Mouse (Mus musculus) cerebellum, postnatal 4 days (tissue): Measurements from ENCODE around the gene Usp28.
"Not testable (repeated sequence)": the region's sequence is repeated elsewhere in the genome, so short reads cannot be mapped to it uniquely, and the experiment has no call there.

Experiments used
- DNase-seq, 2 experiments: peaks; one replicate each; pipeline ENCODE4 v3.0.0; 2022; ENCODE audit warnings: low spot score in 2 of 2, mixed read lengths in 1 of 2

Gene Usp28

DNA sequence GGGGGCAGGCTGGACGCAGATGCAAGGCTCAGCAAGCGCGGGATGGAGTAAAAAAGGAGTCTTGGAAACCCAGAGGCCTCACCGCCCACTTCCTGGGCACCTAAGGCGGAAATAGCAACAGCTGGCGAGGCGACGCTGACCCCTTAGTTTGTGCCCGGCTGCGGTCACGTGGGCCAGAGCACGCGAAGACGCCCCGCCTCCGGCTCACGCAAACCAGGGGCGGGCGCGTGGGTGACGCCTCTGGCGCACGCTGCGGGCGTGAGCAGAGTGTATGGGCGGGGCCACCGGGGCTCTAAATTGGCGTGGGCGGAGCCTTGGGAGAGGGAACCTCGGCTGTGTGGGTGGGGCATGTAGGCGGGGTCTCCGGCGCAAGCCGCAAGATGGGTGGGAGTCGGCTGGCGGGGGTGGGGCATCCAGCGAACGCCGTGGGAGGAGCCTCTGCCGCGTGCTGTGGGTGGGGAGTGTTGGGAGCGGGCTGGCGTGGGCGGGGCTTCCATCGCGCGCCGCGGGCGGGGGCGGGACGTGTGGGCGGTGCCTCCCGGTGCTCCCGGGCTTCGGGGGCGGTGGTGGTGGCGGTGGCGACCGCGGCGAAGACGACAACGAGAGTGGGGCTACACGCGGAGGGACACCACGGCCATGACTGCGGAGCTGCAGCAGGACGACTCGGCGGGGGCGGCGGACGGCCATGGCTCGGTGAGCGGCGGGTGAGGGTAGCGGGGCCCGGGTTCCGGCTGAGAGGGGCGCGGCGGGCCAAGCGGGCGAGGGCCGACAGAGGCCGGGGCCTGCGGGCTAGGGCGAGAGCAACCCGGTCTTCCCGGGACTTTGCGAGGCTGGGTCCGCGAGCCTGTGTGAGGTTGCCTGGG lies at the start of gene Usp28:
Usp28 (plus strand) TSS at position 531 of the 863 bp plus-strand sequence.
- DNase-seq, result peak; percentile 94 to 99

DNA sequence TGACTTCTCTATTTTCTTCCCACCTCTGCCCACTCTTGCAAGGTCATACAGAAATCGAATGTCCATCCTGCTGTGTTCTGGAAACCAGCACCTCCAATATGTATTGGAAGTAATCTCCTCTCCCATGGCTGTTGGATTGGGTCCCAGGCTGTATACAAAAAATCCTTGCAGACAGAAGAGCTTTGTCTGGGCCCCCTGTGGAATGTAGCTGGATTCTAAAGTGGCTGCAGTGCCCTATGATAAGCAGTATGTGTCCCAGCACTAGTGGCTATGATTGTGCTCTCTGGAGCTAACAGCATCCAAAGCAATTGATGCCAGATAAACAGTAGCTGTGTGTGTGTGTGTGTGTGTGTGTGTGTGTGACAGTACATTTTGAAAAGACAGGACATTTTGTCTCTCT lies 42.8 kb upstream of the Usp28 start:
- DNase-seq, result no peak

DNA sequence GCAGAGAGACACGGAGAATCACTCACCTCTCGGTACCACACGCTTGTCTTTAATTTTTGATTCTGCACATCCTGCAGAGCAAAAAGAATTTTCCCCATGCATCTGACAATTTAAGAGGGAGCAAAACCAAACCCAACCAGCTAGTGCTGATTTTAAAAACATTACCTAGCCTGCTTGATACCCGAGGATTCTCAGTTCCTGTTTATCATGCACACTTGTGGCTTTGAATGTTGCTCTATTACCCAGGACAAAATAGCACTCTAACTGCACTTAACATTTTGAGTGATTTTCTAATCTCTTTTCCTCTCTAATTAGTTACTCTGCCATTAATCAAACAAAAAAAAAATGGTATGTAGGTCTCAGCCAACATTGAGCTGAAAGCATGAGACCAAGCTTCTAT lies 37.6 kb upstream of the Usp28 start:
- no peak for DNase-seq

DNA sequence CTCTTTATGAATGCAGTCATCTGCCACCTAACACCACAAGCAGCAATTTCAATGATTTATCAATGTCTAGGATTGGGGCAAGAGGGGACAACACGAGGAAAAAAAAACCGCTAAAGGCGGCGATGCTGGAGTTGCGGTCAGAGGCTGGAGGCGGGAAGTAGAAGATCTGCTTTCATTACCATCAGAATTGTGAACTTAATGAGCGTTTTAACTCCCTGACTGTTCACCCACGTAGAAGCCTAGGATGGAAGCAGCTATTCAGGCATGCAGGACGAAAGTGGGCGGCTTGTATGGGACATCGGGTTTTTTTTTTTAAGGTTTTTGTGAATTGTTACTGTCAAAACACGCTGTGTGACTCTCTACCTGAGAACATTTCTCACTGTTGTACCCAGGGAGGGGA lies 23.9 kb upstream of the Usp28 start:
- no peak for DNase-seq

DNA sequence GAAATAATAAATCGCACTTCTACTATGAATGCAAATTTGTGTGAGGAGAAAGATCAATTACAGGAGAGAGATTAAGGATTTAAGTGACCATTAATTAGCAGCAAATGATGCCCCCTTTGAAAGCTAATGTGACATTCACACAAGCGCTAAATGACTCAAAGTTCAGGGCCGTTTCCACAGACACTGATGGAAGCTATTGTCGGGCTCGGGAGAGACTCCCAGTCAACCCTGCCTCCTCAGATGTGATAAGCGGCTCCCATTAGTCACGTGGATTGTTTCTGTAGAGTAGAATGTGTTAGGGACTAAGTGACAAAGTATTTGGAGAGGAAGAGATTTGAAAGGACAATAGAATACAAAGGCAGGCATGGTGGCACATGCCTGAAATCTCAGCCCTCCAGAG lies 23.0 kb upstream of the Usp28 start:
- no peak for DNase-seq

DNA sequence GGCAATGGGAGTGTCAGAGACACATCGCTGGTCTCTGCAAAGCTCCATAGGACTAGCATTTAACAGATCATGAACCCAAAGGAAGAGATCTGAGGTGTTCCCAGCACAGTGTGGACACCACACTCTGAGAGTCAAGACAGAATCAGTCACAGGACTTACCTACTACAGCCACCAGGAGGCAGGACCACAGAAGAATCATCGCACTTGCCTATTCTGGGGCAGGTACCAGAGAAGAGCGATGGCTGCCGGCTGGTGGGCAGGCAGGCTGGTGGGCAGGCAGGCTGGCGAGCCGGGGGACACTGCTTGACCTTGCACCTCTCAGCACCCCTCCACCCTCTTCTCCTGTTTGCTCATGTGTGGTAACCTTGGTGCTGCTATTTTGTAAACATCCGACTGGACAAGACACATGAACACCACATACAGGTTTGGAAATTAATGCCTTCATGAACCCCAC lies 20.6 kb upstream of the Usp28 start, which contains the start of gene Htr3b:
Htr3b (minus strand) TSS at position 404 of the 454 bp plus-strand sequence.
- no peak for DNase-seq

DNA sequence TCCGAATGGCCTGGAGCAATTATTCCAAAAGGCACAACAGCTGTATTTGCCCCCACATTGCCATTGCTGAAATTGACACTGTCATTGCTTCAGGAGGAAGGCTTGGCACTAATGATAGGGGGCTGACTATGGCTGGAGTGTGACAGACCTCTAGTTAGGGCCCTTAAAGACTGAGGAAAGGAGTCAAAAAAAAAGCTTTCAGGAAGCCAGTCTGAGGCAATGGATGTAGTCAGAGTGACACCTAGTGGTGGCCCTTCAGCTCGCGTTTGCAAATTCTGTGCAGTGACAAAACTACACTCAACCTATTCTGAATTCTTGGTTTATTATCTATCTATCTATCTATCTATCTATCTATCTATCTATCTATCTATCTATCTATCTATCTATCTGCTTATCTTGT lies 12.7 kb upstream of the Usp28 start:
- DNase-seq, result peak in 1 of 2 experiments; percentile 66

DNA sequence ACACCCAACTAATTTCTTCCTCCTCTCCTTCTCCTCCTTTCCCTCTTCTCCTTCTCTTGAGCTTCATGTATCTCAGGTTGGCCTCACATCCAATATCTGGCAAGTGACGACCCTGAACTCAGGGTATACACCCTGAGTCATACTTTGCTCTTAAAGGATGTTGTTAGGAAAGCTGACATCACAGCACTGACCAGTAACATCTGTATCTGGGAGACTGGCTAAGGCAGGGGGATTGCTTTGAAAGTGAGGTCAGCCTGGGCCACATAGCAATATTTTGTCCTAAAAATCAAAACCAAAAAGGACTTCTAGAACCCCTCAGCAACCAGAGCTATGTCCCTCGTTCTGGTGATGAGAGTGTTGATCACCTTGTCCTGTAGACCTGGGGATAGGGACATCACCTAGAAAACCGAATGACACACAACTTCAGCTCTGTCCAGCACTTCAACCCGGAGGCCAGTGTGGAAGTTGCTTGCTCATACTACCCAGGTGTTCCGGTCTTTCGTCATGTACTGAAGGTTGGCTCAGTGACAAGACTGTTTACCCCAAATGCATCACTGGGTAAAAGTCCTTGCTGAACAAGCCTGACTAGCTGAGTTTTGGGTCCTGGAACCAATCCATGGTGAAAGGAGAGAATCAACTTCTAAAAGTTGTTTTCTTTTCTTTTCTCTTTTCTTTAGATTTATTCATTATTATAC lies 8.4 kb upstream of the Usp28 start:
- DNase-seq, result no peak

DNA sequence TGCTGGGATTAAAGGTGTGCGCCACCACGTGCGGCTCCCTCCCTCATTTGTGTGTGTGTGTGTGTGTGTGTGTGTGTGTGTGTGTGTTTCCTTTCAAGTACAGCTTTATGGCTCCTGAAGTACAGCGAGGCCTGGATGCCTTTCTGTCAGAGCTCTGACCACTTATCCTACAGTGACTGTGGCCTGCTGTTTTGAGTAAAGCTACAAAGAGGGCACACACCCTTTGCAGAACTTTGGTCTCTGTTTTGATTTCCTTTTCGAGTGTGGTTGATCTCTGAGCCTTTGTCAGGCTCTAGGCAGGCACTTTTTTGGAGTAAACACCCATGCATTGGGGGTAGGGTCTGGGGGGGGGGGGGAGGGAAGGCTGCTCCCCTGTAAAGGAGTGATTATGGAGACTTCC lies 4.8 kb upstream of the Usp28 start:
- DNase-seq, result no peak

DNA sequence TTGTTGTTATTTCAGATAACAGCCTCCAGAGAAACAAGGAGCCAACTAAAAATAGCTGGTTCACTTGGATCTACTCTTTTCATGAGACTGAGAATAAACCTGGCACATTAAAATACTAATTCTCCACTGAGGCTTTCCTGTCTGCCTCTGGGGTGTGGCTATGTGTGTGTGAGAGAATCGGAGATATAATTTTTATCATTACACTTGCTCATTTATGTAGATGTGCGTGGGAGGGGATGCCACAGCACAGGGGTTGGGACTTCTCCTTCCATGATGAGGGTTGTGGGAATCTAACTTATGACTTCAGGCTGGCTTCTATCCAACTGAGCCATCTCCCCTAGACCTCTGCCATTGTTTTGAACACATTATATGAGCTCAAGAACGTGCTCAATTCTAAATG lies 4.4 kb upstream of the Usp28 start:
- no peak for DNase-seq

DNA sequence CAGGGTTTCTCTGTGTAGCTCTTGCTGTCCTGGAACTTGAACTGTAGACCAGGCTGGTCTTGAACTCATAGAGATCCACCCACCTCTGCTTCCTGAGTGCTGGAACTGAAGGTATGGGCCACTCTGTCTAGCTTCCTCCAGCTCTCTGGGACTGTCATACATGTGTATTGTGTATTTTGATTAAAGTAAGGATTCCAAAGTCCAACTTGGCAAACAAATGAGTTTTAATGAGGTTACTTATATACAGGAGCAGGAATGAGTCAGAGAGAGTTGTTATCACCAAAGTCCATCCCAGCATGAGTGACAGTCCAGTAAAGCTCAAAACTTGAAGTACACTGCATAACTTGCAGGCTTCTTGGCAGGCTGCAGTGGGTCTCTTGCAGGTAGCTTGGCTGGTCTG lies 3.3 kb upstream of the Usp28 start:
- DNase-seq, result no peak

DNA sequence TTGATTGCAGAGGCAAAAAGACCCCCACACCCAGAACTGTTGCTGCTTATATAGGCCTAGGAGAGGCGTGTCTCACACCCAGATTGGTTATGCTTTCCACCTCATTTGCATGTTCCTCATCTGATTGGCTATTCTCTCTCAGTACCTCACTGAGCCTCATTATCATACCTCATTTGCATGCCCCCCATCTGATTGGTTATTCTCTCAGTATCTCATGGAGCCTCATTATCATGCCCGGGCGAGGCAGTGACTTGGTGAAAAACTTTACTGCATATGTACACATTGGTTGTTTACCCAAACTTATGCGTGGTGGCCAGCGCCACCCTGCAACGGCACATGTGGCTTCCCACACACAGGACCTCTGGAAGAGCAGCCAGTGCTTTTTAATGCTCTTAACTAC lies 1.4 kb upstream of the Usp28 start:
- DNase-seq, result not testable (repeated sequence)

DNA sequence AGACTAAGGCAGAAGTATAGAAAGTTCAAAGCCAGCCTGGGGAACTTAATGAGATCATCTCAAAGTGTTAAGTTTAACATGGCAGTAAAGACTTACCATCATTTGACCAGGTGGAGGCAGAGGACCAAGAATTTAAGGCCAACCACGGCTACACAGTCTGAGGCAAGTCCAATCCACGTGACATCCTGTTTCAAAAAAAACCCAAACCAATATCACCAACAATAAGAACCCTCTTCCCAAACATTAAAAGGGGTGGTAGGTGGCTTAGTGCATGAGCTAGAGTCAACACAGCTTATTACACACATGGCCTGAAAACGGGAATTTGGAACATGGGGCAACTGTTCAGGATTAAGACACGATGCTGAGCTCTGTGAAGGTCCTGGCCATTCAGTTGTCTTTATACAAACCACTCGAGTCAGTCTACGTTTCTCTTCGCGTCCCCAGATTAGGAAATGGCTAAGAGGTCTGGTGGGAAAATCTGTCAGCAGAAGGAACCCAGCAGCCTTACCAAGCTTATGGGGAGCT lies 793 bp upstream of the Usp28 start:
- no peak for DNase-seq

DNA sequence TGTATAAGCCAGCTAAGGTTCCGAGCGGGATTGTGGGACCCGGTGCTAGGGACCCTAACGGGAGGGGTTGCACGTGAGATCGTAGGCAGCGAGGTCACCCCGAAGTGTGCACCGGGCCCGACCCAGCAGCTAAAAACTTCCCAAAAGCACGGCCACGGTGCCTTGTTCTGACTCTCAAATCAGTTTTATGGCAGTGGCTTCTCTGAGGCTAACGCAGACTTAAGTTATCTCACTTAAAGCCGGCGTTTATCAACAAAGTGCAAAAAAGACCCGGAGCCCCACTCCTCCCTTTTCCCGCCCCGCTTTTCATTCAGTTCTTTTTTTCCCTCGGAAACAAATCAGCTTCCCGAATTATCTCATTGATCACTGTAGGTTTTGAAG lies 523 bp downstream of the Usp28 start:
- DNase-seq, result no peak

DNA sequence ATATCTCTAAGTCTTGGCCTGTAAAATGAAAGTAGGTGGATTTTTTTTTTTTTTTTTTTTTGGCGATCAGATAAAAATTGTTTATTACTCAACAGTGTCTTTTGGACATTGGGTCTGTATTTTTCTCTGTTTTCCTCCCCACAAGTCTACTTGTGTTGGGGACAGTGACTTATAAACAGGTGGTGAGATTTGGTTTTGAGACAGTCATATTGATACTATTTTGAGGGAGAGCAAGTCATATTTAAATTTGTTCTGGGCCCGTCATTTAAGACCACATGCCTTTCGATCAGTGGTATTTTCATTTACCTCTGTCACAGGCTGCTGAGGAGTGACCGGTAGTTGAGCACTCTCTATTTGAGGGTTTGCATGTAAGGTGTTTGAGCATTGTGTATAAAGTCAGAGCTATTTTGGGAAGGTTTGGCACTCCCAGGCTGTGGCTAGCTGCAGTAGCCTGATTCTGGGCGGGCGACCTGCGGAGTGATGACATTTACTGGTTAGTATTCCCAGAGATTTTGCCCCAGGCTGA lies 1.5 kb downstream of the Usp28 start:
- DNase-seq, result no peak

DNA sequence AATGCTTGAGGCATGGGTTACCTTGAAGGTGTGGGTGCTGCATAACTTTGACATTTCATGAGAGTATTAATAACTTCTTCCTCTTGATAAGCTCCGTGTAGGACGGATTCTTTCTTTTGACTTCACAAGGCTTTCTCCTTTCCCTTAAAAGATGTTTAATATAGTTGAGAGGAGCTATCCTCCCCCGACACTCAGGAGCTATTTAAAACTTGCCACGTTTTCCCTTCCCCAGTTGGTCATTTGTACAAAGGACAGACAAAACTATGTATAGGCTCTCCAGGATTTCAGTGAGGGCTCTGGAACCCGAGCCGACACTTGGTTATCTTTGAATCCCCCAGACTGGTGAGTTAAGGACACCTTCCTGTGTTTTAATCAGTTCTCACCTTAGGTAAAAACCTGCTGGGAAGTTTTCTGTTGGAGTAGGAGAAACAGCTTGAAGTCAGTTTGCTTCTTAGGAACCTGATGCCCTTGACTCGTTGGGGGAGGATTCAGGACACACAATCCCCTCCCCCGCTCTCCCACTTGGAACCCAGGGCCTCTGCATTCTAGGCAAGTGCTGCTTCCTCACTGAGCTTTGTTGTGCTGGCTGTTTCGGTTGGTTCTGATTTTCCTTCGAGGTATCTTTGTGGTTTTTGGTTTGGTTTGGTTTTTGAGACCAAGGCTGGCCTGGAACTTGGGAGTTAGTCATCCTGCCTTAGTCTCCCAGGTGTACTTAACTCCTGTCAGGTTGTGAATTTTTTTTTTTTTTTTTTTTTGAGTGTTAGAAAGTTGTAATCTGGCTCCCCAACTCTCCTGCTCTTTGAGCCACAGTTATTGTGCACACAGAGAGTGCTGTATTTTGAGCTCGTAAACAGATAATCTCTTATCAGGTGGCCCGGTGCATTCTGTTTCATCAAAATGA lies 2.3 kb downstream of the Usp28 start:
- DNase-seq, result no peak

DNA sequence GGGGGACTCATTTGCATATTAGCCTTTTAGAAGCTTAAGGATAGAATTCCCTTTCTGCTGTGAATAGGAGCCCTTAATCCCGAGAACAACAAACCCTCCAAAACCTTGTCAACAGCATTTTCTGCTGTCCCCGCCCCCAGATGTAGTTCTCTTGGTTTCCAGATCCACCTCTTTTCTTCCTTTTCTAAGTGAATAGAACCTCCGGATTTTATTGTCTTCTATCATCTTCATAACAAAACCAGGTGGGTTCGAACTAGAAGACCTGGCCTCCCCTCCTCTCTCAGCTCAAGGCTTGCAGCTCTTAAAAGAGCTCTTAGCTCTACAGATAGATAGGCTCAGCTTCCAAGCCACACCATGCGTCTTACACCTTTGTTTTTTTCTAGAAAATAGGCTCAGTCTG lies 6.5 kb downstream of the Usp28 start:
- no peak for DNase-seq

DNA sequence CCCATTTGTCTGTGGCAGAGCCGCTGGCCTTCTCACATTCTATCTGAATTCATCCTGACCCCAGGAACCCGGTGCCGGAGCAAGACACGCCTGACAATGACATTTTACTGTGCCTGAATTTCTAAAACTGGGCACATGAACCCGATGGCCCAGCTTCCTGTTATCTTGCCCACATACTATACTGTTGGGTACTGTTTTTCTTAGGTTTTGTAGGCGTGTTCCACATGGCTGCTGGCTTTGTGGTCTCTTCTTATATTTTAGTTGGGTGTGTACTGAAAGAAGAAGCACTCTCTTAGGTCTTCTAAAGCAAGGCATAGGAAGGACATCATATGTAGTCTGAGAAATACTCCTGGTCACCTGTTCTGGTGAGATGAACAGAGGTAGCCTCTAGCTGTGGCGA lies 9.6 kb downstream of the Usp28 start:
- no peak for DNase-seq

DNA sequence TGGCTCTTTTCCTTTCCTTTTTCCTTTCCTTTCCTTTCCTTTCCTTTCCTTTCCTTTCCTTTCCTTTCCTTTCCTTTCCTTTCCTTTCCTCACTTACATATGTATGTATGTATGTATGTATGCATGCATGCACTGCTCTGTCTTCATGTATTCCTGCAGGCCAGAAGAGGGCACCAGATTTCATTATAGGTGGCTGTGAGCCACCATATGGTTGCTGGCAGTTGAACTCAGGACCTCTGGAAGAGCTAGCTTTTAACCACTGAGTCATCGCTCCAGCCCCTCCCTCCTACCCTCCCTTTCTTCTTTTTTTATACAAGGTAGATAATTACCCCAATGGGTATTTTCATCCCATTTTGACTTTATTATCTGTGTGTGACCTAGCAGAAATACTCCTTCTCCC lies 10.6 kb downstream of the Usp28 start:
- DNase-seq, result no peak

DNA sequence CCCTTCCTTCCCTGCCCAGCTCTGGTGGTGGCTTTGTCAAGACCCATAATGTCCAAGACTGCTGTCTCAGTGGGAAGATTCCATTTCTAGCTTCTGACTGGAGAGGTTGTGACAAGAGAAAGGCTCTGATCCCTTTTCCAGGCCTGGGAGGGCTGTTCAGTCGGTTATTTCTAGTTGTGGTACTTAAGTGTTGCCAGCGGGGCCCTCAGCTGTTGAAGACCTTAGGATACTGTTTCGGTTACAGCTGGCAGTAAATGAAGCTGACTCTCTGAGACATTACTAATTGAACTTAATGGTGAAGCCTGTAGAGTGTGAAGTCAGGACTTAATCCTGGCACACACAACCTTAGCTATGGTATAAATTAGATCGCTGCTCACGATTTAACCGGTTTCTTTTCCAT lies 14.1 kb downstream of the Usp28 start:
- no peak for DNase-seq

DNA sequence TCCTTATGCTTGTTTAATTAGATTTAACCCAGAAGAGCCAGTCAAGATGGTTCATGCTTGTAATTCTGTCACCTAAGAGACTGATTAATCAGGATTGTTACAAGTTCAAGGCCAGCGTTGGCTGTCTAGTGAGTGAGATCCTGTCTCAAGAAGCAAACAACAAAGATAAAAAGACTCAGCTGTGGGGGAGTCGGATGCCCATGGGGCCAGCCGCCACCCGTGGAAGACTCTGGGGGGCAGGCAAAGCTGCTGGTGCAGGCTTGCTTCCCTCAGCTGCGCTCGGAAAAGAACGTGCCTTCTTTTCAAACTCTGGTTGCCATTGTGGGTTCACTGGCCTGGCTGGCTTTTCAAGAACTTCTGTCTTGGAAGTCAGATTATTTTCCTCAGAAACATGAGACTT lies 30.6 kb downstream of the Usp28 start:
- no peak for DNase-seq

DNA sequence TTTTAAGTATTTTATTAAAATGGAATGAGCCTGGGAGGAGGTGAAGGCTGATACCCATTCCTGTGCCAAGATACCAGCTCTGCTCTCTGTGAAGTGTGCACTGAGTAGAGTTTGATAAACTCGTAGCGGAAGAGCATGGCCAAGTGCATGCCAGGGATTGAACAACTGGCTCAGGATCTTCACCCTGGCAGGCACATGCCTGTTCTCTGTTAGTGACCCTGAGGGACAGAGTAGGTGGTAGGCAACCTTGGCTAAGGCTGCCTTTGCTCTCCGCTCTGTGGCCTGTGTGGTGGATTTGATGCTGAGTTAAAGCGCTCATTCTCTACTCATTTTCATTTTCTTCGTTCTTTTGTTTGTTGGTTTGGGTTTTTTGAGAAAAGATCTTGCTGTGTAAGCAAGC lies 36.1 kb downstream of the Usp28 start:
- DNase-seq, result no peak
